Mouse (Mus musculus): ENCODE results near the gene Rassf8.

Rassf8 gene

DNA sequence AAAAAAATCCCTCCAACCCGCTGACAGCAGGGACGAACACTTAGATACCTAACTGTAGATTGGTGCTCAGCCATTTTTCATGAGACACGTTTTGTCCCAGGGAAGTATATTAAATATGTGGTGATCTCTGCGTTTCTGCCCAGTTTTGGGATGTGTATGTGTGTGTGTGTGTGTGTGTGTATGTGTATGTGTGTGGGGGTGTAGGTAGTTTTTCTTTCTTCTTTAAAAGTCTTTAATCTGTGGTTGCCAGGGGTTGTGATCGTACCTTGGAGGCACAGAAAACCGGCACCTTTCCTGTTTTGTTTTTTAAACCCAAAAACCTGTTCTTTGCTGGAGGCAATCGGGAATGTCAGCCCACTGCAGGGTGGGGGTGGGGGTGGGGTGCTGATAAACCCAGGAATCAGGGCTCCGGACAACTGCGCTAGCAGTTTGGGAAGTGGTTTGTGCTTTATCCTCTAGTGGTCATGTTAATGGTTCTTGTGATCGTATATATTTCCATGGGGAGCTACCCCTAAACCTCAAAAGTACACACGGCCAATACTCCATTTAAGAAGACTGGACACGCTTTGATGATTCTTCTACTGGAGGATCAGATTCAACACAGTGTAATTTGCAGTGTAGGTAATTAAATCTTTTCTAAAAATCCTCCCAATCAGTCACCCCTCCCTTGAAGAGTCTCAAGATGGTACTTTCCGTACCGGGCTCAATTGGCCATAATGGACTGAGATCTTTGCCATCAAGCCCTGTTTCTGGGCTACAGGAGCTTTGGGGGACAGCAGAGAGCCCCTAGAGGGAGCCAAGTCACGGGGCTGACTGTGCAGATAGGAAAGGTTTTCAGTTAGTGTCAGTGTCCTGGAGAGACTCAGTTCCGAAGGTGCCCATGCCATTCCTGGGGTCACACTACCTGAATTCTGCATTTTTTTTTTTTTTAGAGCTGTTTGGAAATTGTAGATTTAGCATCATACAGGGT is 1.4 kb downstream of the Rassf8 start:
- no peak for DNase-seq (ENCODE audit: low spot score in 2 of 2)

DNA sequence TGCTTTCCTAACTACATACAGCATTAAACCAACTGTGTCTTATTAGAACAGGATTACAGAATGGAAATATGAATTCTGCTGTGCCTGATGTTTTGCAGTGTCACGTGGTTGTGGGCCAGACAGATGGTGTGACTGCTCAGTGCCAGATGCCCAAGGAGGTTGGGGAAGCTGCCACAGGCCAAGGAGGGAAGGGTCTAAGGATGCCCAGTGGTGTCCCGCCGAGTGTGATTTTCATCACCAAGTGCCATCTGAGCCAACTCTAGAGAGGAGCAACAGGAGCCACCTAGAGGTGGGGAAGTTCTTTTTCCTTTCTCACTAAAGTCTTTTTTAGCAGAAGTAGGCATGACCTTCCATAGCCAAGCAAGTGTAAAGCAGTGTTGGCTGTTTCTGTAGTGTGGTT is 3.8 kb downstream of the Rassf8 start:
- DNase-seq (ENCODE audit: low spot score in 2 of 2), result no peak

DNA sequence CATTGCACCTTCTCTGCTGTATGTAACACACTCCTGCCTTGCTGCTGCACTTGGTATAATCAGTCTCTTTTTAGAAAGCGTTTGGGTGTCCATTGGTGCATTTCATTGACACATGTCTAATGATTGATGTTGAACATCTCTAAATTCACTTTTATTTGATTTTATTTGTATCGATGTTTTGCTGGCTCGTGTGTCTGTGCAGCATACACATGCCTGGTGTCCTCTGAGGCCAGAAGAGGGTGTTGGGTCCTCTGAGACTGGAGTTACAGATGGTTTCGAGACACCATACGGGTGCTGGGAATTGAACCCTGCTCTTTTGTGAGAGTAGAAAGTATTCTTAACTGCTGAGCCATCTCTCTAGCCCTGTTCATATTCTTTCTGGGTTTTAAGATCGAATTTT is 6.7 kb downstream of the Rassf8 start:
- no peak for DNase-seq (ENCODE audit: low spot score in 2 of 2)

DNA sequence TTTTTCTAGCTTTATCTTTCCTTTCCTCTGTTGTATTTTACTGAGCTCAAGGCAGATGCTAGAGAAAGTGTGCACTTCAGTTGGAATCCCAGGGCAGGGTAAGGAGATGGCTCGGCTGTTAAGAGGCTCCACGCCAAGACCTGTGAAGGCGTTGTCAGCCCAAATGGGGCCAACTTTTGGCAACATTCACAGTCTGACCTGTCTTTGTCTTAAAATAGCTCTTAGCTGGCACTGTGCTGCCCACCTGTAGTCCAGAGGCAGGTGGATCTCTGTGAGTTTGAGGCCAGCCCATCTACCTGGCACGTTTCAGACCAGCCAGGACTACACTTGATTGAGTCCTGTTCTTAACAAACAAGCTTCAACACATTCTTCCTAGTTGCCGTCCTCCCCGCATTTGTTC is 7.9 kb downstream of the Rassf8 start:
- DNase-seq (ENCODE audit: low spot score in 2 of 2), result no peak

DNA sequence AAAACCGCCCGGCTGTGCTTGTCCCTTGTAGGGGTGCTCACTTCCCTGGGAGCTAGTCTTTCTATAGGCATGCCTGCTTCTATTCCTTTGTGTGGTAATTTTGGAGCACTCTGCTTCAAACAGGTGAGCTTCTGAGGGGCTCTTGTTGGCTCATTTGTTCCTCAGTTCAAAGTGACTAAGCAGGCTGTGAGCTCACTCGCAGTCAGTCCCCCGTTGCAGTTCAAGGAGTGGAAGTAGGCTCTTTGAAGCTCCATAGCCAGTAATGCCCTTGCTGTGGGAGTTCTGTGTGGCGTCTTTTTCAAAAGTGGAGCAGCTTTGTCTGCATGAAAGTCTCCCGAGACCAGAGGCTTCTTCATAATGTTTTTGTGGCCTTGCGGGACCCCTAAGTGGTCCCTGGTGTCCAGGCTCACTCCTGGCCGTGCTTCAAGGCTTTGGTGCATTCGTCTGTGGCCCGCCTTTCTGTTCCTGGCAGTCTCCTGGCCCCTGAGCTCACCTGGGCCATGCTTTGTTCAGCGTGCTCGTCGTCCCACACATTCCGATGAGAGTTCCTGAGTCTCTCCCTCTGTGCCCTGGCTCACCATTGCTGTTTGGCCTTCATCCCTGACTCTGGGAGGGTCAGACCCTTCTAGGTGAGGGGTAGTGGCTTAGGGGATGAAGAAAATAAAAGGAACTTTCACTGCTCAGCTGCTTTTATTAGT is 9.5 kb downstream of the Rassf8 start:
- DNase-seq (ENCODE audit: low spot score in 2 of 2), result no peak

DNA sequence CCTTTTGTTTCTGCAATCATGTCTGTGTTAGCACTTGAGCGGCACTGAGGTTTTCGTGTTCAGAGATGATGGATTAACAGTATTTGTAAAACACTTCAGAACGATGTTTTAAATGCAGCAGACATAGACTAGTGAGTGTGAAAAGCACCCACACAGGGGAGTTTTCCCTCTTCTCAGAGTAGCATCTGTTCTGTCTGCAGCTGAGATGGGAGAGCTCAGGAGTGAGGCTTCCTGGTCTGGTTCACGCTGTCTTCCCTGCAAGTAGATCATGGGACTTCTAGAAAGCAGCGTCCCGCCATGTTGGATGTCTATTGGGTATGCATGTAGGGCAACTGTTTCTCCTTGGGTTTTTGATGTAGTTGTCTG is 10.1 kb downstream of the Rassf8 start:
- DNase-seq (ENCODE audit: low spot score in 2 of 2), result no peak

DNA sequence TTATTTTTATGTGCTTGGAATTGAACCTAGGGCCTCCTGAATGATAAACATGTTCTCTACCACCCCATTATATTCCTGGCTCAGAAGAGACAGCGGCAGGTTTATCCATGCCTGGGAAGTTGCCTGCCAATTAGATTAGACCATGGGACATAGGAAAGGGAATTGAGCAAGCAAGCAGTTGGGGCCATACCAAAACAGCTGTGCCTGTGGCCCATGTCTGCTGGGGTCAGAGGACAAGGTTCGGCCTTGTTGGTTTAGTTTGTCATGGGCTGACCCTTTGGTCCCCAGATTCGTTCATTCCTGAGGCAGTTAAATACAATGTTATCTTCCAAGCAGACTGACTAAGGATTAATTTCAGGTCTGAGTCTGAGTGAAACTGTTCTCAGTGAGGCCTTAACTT is 10.8 kb downstream of the Rassf8 start:
- DNase-seq (ENCODE audit: low spot score in 2 of 2), result no peak

DNA sequence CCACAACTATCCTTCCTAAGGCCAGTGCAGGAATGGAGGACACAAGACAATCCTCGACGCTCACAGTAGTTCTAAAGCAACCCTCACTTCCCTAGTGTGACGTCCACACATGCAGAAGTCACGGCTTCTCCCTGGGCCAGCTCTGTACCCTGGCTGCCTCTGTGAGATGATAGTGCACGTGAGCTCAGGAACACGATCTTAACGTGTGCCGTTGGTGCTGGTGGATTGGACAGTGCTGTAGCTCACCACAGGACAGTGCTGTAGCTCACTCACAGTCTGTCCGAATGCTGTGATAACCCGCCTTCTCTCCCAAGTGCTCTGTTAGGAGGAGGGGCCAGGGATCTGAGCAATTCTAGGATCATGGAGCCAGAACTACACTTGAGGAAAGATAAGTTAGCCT is 12.1 kb downstream of the Rassf8 start:
- no peak for DNase-seq (ENCODE audit: low spot score in 2 of 2)

DNA sequence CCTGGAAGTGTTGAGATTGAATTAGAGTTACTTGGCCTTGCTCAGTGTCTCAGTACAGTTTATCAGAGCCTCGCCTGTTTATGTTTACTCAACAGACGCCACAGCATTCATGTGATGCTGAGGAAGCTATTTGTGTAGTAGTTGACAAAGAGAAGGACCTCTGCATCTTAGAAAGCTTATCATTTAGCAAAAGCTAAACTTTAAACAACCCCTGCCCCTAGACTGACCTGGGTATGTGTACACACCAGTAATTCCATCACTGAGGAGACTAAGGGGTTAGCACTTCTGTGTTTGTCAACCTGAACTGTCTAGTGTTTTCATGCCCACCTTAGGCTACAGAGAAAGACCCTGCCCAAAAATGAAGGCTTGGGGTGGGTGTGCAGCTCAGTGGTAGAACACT is 12.9 kb downstream of the Rassf8 start:
- no peak for DNase-seq (ENCODE audit: low spot score in 2 of 2)

DNA sequence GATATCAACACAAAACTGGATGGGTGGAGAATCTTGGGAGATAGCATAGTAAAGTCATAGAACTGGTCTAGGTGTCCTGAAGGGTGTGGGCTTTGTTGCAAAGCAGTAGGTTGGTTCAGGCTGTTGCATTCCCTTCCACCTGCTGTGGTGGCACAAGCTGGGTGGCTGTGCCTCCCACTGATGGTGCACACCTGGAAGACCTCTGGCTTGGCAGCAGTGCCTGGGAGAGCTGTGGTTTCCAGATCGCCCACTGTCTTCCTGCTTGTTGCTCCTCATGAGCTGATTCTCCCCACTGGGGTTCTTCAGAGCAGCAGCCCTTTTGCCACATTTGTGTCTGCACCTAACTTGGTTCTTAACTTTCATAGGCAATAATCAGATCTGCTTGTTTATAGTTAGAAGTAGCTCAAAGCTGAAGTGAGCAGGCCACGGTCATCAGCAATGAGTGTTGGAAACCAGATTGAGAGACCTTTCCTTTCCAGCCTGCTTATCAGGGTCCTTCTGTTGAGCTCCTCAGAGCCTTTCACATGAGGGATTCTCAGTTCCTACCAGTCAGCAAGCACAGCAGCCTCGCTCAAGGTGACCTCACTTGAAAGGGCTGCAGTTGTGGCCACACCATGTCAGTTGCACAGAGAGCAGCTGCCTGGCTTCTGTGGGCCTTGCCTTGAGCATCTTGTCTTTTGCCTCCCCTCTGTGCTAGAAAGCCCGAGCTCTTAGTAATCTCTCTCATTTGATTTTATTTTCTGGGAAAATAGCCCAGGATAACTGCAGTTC is 13.9 kb downstream of the Rassf8 start:
- DNase-seq (ENCODE audit: low spot score in 2 of 2), result no peak

DNA sequence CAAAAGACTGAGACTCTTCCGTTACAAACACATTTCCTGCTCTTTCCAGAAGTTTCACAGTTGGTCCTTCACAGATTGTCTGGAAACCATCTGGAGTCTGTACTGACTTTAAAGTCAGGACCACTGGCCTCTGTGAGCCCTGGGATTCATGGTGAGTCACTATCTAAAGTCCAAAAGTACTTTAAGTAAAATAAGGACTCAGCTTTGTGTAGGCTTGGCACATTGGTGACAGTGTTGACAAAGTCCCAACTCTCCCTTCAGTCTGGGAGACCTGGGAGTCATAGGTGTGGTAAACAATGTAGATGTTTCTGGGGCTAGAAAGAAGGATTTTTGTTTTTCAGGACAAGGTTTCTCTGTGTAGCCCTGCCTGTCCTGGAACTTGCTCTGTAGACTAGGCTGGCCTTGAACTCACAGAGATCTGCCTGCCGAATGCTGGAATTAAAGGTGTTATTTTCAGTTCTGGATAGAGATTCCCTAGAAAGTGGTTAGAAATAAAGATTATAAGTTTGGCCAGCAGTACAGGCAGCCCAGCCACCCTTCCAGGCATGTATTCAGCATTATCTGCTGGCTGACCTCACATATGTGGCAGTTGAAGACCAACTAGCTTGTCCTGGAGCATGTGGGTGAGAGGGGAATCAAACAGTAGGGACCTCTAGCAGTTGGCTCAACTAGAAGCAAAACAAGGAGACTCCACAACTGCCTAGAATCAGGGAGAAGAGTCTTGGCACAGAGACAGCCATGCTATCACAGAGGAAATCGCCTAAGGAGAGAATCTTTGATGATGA is 14.8 kb downstream of the Rassf8 start:
- no peak for DNase-seq (ENCODE audit: low spot score in 2 of 2)

DNA sequence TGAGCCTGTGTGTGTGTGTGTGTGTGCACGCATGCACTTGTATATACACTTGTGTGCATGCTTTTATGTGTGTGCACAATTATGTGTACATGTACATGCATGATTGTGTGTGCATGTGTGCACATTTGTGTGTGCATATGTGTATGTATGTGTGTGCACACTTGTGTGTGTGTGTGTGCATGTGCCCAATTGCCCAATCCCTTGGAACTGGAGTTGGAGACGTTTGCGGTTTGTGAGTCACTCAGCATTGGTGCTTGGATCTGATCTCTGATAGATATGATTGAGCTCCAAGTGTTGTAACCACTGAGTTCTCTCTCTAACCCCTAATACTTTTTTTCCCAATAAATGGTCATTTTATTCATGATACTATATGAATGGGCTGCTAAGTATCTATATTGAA is 15.5 kb downstream of the Rassf8 start:
- no peak for DNase-seq (ENCODE audit: low spot score in 2 of 2)

DNA sequence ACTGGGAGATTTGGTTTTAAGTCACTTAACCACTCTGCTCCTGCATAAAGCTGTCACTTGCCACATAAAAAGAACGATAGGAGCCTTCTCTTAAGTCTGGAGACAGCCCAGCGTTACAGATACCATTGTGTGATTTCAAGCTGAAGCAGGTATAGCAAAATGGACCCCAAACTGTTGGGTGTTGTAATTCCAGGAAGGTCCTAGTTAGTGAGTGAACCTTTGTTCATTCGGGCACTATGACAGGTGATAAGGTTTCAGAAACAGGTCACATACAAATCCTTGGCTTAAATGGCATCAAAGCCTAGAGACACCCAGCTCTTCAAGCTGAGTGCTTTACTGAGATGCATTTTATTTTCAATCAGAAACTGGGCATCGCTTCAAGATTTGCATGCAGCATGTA is 16.5 kb downstream of the Rassf8 start:
- DNase-seq (ENCODE audit: low spot score in 2 of 2), result no peak

DNA sequence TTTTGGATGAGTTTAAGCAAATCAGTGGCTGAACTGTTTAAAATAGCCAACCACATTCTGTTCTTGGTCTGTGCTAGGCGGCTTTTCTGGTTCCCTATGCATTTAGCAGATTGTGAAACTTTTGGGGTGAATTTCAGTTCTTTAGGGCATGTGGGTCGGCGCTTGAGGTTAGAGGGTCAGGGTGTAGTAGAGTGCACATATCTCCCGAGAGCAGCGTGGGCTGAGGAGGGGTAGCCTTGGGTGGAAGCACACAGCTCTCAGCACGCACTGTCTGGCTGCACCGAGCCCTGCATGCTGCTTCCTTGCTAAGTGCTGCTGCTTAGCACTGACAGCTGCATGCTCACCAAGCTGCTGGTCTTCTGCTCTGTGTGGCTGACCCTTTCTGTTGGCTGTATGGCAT is 18.5 kb downstream of the Rassf8 start:
- DNase-seq (ENCODE audit: low spot score in 2 of 2), result no peak

DNA sequence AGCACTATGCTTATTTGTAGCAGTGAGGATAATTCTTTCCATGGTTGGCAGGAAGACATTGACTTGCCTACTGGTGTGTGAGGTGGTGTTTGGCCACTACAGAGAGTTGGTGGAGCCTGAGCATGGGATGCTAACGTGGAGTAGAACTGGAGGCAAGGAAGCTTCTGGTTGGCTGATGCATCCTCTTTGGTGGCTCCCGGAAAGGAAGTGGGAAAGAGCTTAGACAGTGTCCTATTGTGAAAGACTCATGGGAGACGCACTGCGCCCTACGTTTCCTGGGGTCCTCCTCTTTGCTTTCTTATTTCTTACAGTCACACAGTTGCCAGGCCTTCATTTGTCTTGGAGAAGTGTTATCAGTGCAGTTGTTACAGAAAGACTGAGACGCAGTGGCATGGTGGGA is 20.4 kb downstream of the Rassf8 start:
- DNase-seq (ENCODE audit: low spot score in 2 of 2), result no peak

DNA sequence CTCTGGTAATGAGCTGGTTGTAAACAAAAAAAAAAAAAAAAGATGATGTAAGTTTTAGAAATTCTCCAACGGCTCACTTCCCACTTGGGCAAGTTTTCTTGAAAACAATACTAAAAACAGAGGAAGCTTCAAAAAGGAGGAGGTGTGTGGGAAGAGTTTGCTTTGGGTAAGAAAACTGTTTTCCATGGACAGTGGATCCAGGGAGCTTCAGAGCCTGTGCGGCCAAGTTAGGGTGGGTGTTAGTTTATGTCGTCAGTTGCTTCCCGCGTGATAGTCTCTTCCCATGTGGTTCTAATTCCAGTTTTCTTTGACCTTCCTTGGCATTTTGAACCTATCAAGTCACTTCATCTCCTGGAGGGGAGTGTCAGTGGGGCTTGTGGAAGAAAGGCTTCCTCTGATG is 21.1 kb downstream of the Rassf8 start:
- no peak for DNase-seq (ENCODE audit: low spot score in 2 of 2)

DNA sequence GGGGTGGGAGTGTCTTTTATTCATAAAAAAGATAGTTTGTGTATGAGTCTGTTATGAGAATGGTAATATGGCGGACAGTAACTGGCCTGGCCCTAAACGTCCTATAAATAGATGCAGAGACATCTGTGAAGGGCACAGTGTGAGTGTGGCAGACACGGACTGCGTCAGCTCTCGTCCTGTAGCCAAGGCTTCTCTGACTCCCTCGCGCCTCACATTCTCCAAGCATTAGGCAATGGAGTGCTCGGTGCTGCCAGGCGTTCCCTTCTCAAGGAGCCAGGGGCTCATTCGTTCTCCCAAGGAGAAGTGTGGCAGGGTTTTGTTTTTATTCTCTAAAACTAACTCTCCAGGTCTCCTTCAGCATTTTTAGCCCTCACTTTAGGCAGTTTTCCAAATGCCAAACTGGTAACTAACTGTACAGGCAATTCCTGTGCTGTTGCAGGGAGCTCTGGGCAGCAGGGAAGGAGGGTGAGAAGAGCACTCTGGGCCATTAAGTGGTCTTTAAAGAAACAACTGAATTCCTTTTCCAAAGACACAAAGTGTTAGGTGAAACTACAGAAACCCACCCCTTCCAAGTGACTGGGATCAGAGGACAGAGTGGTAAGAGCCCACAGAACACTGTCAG is 22.2 kb downstream of the Rassf8 start:
- DNase-seq (ENCODE audit: low spot score in 2 of 2), result peak; percentile 39 to 72

DNA sequence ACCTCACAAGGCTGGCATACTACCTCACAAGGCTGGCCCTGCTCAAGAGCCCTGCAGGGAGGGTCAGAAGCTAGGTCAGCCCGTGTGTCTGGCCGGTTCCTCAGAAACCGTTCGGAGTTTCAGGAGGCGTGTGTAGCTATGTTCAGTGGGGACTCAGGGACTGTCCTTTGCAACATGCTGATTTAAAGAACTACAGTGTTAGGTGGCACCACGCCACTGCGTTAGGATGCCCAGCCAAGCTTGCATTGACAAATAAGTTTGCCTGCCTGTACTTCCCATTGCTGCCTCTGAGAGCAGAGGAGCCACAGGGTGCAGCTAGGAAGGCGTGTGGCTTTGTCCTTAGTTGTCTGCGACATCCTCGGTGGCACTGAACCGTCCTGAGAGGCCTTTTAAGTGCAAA is 23.3 kb downstream of the Rassf8 start:
- no peak for DNase-seq (ENCODE audit: low spot score in 2 of 2)

DNA sequence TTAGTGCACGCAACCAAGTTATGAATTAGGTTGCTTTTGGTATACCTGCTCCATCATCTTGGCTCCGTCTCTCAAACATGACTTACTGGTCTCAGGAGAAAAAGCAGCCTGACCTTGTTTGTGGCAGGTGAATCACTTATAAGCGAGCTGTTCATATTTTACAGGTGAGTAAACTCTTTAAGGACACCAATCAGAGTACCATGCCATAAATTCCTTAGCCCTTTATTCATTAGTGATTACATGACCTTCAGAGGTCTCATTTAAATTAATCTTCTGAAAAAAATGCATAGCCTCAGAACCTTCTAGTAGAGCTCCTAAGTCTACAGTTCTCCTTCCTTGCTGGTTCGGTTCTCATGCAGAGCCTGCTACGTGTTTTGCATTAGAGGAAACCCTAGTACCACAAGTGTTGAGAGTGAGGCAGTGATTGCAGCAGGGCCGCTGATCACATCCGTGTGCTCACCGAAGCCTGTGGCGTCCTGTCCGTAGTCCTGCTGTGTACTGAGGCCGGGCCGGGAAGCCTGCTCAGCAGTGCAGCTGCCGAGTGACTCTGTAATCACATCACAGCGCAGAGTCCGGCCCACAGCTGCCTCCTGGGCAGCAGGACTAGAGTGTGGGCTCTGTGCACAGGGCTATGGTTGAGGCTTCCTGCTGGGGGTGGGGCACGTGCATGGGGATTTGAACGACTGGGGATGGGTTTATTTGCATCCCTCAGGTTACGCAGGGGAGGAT is 23.9 kb downstream of the Rassf8 start:
- no peak for DNase-seq (ENCODE audit: low spot score in 2 of 2)

DNA sequence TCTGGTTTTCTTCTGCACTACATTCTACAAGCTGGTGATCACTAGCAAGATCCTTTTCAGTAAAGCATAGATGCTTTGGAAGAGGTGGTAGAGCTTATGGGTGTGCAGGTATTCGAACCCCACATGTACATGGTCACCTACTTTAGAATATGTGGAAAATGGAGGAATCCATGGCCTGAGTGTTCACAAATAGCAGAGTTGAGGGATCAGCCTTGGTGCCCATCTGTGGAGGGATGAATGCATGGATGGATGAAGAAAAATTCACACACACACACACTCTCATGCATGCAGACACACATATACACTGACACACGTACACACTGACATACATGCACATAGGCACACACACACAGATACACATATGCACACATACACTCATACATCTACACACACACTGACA is 27.9 kb downstream of the Rassf8 start:
- no peak for DNase-seq (ENCODE audit: low spot score in 2 of 2)

DNA sequence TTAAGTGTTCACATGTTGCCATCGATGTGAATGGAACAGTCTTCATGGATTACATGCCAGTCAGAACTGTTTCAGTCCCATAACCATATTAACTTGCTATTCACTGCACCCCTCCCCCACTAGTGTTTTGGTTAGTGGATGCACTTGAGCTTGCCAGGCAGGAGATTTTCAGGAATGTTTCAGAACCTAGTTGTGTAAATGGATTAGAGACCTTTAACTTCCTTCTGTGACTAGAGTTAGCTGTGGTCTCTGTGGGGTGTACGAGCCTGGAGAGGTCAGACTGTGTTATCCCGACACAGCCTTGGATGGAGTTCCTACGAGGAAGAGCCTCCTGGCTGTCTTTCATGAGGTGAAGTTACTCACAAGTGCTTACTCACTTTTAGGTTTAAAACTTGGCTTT is 29.7 kb downstream of the Rassf8 start:
- DNase-seq (ENCODE audit: low spot score in 2 of 2), result no peak

Data from urinary bladder, postnatal 36 days (tissue).